Mouse (Mus musculus) central nervous system, embryonic 14 days (tissue): Measurements from ENCODE around the gene Ccdc159. TPM values are rescaled to one million over a fixed set of nuclear protein-coding genes. Genes with fewer than 3 reads are reported as not detected.

Source experiments
- polyA plus RNA-seq: library from polyadenylated mRNA; depleted of rRNA; stranded (reverse); fragments of >200 nt; gene quantifications from 2 replicates; pipeline ENCODE4 v1.2.3, GENCODE M21; 2012; rRNA removed

Ccdc159 gene
- polyA plus RNA-seq: 18.0 and 18.3 TPM in 2 replicates

GRCm38 (mm10) chr9:21927208-21927753, at the start of gene Ccdc159, which contains the start of gene Tmem205:
TSS of gene Ccdc159 (plus strand) at chr9:21927471.
TSS of gene Tmem205 (minus strand) at chr9:21927556.

GRCm38 (mm10) chr9:21918035-21918592, 9.2 kb upstream of the Ccdc159 start, which contains the start of gene Rab3d:
TSS of gene Rab3d (minus strand) at chr9:21918192.

GRCm38 (mm10) chr9:21936692-21937570, 9.7 kb downstream of the Ccdc159 start, which contains the start of gene Plppr2:
TSS of gene Plppr2 (plus strand) at chr9:21937033.

GRCm38 (mm10) chr9:21955570-21956281, 28.5 kb downstream of the Ccdc159 start, which contains the start of gene Swsap1:
TSS of gene Swsap1 (plus strand) at chr9:21955755.

GRCm38 (mm10) chr9:21963417-21963816, 36.1 kb downstream of the Ccdc159 start, which contains the start of gene Epor:
TSS of gene Epor (minus strand) at chr9:21963506.

Other genes starting within 250 kb of the Ccdc159 start
- gene Ldlr, start 204.0 kb upstream of the Ccdc159 start, polyA plus RNA-seq: 21.9 and 22.8 TPM in 2 replicates
- gene Spc24, start 167.2 kb upstream of the Ccdc159 start, polyA plus RNA-seq: 33.0 and 38.0 TPM in 2 replicates
- gene Kank2, start 128.7 kb upstream of the Ccdc159 start, polyA plus RNA-seq: 8.0 and 14.1 TPM in 2 replicates
- 0.06 TPM in 1 of 2 replicates, not detected in the other for gene Angptl8, start 92.0 kb upstream of the Ccdc159 start, polyA plus RNA-seq
- 58.6 and 72.8 TPM in 2 replicates for gene Dock6, start 74.8 kb upstream of the Ccdc159 start, polyA plus RNA-seq
- gene Rab3d, start 9.3 kb upstream of the Ccdc159 start, polyA plus RNA-seq: 25.1 and 27.4 TPM in 2 replicates
- gene Tmem205, start 85 bp downstream of the Ccdc159 start, polyA plus RNA-seq: 34.2 and 39.4 TPM in 2 replicates
- gene Plppr2, start 9.6 kb downstream of the Ccdc159 start, polyA plus RNA-seq: 126 and 127 TPM in 2 replicates
- 9.7 and 10.7 TPM in 2 replicates for gene Swsap1, start 28.3 kb downstream of the Ccdc159 start, polyA plus RNA-seq
- gene Epor, start 36.0 kb downstream of the Ccdc159 start, polyA plus RNA-seq: 2.2 and 2.5 TPM in 2 replicates
- gene Rgl3, start 62.0 kb downstream of the Ccdc159 start, polyA plus RNA-seq: 2.1 and 3.7 TPM in 2 replicates
- gene Ccdc151, start 75.2 kb downstream of the Ccdc159 start, polyA plus RNA-seq: 6.0 and 7.2 TPM in 2 replicates
- gene Prkcsh, start 75.3 kb downstream of the Ccdc159 start, polyA plus RNA-seq: 114 and 135 TPM in 2 replicates
- gene Elavl3, start 124.6 kb downstream of the Ccdc159 start, polyA plus RNA-seq: 198 and 211 TPM in 2 replicates
- 0.14 TPM in 1 of 2 replicates, not detected in the other for gene Gm49318, start 143.8 kb downstream of the Ccdc159 start, polyA plus RNA-seq
- 53.1 and 55.4 TPM in 2 replicates for gene Zfp653, start 143.9 kb downstream of the Ccdc159 start, polyA plus RNA-seq
- 49.9 TPM in 2 replicates for gene Ecsit, start 158.0 kb downstream of the Ccdc159 start, polyA plus RNA-seq
- 1.00 and 1.6 TPM in 2 replicates for gene Cnn1, start 171.7 kb downstream of the Ccdc159 start, polyA plus RNA-seq
- gene Elof1, start 189.7 kb downstream of the Ccdc159 start, polyA plus RNA-seq: 150 and 156 TPM in 2 replicates
- gene Acp5, start 208.2 kb downstream of the Ccdc159 start, polyA plus RNA-seq: 1.7 and 3.0 TPM in 2 replicates
- 87.3 and 87.8 TPM in 2 replicates for gene Pigyl, start 229.4 kb downstream of the Ccdc159 start, polyA plus RNA-seq